Mouse (Mus musculus) embryonic facial prominence, embryonic 12.5 days (tissue): Measurements from ENCODE around the gene Atp11b. TPM values are rescaled to one million over a fixed set of nuclear protein-coding genes. Genes with fewer than 3 reads are reported as not detected.

Experiments used
- ATAC-seq: fragments of 200-750 bp; cut with Nextera tagmentation; 2 replicates; pipeline ENCODE4 v1.8.0; 2017; ENCODE audit not compliant: insufficient number of reproducible peaks, insufficient read depth, low FRiP score, low TSS enrichment
- H3K27ac ChIP-seq: fragments of 300-500 bp; sonication (generic); 2 replicates; pipeline ENCODE4 v1.5.1; 2016; ENCODE audit warnings: mild to moderate bottlenecking
- H3K27me3 ChIP-seq: fragments of 300-500 bp; sonication (generic); 2 replicates; pipeline ENCODE4 v1.6.1; 2016; ENCODE audit warnings: mild to moderate bottlenecking, moderate library complexity
- H3K36me3 ChIP-seq: fragments of 300-500 bp; sonication (generic); 2 replicates; pipeline ENCODE4 v1.6.1; 2016; ENCODE audit warnings: mild to moderate bottlenecking
- H3K4me1 ChIP-seq: fragments of 300-500 bp; sonication (generic); 2 replicates; pipeline ENCODE4 v1.6.1; 2016
- H3K4me2 ChIP-seq: fragments of 300-500 bp; sonication (generic); replicated peaks from 2 replicates; pipeline ENCODE4 v1.6.1; 2016; ENCODE audit warnings: mild to moderate bottlenecking, moderate library complexity
- H3K4me3 ChIP-seq: fragments of 300-500 bp; sonication (generic); 2 replicates; pipeline ENCODE4 v1.5.1; 2016; ENCODE audit warnings: mild to moderate bottlenecking
- H3K9ac ChIP-seq: fragments of 300-500 bp; sonication (generic); 2 replicates; pipeline ENCODE4 v1.6.1; 2016; ENCODE audit warnings: mild to moderate bottlenecking, moderate library complexity
- H3K9me3 ChIP-seq: fragments of 300-500 bp; sonication (generic); 2 replicates; pipeline ENCODE4 v1.6.1; 2016; ENCODE audit warnings: mild to moderate bottlenecking, moderate library complexity
- WGBS: fragments of 180-500 bp; shearing (Covaris S2); methylation state at CpG from one replicate; pipeline ENCODE4 v1.1.7; 2016; 5-methylcytosine and 5-hydroxymethylcytosine counted together
- polyA plus RNA-seq: library from polyadenylated mRNA; unstranded; fragments of >200 nt; fragmentation: Nextera tagmentation; extraction: Ambion mirVana; gene quantifications from 2 replicates; pipeline ENCODE4 v1.2.1, GENCODE M21; 2016

Gene Atp11b
- polyA plus RNA-seq, 1 experiment from 2014 or later: 38.3 TPM

DNA sequence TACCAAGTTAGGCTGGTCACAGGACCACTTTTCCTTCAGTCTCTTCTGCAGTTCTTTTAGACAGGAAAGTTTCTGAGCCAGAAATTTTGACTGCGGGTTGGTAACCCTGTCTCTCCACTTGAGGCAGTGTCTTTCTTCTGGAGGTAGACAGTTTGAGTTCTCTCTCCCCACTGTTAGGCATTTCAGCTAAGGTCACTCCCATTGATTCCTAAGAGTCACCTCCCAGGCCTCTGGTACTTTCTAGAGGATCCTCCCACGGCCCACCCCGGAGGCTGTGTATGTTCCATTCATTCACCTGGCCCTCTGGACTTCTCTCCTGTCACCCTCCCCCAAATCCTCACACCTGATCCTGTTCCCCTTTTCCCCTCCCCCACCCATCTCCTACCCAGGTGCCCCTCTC, 68.1 kb downstream of the Atp11b start:
- WGBS: 95% methylated on average over 3 of the region's 3 CpGs
- H3K9me3 ChIP-seq: no peaks in the 10 kb centered on the region

GRCm38 (mm10) chr3:35849326-35849725, 95.4 kb downstream of the Atp11b start:
- Histone ChIP-seq H3K27ac (no peak overlapping the region), H3K4me1 (no peaks in the 10 kb centered on the region), H3K9me3 (no peaks in the 10 kb centered on the region), H3K4me2 (no peak overlapping the region), H3K36me3 (0 out of 2 replicates have a peak, but pooled peaks cover 4% of the 10 kb centered on the region), H3K9ac (no peak overlapping the region), H3K27me3 (no peaks in the 10 kb centered on the region), H3K4me3 (no peak overlapping the region)
- no peak for ATAC-seq
- 94% methylated on average over 9 of the region's 9 CpGs for WGBS

More for the DNA sequence above, 68.1 kb downstream of the Atp11b start:
- no peak overlapping the region for H3K4me3 ChIP-seq
- H3K4me1 ChIP-seq: no peaks in the 10 kb centered on the region
- H3K9ac ChIP-seq: no peak overlapping the region
- peaks cover 20% of the 10 kb centered on the region for H3K36me3 ChIP-seq
- no peak for ATAC-seq
- no peaks in the 10 kb centered on the region for H3K27me3 ChIP-seq
- no peak overlapping the region for H3K27ac ChIP-seq
- no peak overlapping the region for H3K4me2 ChIP-seq

GRCm38 (mm10) chr3:35883267-35883666, 129.4 kb downstream of the Atp11b start:
- Histone ChIP-seq H3K9ac (no peak overlapping the region), H3K4me3 (no peak overlapping the region), H3K9me3 (no peaks in the 10 kb centered on the region), H3K27ac (no peak overlapping the region), H3K4me1 (no peaks in the 10 kb centered on the region), H3K4me2 (no peak overlapping the region), H3K27me3 (no peaks in the 10 kb centered on the region), H3K36me3 (no peaks in the 10 kb centered on the region)
- no peak for ATAC-seq

DNA sequence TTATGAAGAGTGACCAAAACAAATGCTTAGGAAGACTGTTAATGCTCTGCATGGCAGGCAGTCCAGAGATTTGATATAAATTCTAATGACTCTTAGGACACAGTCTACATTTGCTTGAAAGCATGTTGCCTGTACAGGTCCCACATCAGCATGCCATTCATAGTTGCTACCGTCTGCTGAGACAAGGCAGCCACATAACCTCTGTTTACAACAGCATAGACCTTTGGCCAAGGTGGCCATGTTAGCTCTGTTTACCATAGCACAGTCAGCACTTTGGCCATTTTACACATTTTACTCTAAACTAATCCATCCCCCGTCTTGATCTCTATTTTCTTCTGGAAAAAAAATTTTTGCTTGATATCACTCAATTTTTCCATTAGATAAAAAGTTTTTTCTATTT, 135.6 kb downstream of the Atp11b start:
- Histone ChIP-seq H3K27ac (no peak overlapping the region), H3K9ac (no peak overlapping the region), H3K9me3 (no peaks in the 10 kb centered on the region), H3K4me1 (no peaks in the 10 kb centered on the region), H3K27me3 (no peaks in the 10 kb centered on the region), H3K36me3 (peaks cover 11% of the 10 kb centered on the region), H3K4me2 (no peak overlapping the region), H3K4me3 (no peak overlapping the region)
- WGBS: 93% methylated on average over 2 of the region's 2 CpGs
- ATAC-seq: no peak

DNA sequence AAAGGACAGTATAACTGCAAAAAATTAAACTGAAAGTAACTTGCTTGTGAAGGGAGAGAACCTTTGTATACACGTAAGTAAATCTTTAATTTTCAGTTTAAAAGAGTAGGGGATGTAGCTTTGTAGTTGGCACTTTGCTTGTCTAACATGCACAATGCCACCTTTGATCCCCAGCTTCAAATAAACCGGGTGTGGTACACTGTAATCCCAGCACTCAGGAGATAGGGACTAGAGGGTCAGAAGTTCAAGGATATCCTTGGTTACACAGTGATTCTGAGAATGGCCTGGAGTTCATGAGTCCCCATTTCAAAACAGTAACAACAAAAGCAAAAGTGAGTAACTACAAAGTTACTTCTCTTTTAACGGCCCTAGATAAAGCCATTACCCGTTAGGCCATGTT, 137.2 kb downstream of the Atp11b start:
- no peak overlapping the region for H3K4me2 ChIP-seq
- 92% methylated on average over 4 of the region's 4 CpGs for WGBS
- H3K27ac ChIP-seq: no peak overlapping the region
- H3K4me1 ChIP-seq: no peaks in the 10 kb centered on the region
- no peaks in the 10 kb centered on the region for H3K27me3 ChIP-seq
- H3K9ac ChIP-seq: no peak overlapping the region
- no peak for ATAC-seq
- no peaks in the 10 kb centered on the region for H3K9me3 ChIP-seq
- H3K36me3 ChIP-seq: peaks cover 14% of the 10 kb centered on the region
- H3K4me3 ChIP-seq: no peak overlapping the region

DNA sequence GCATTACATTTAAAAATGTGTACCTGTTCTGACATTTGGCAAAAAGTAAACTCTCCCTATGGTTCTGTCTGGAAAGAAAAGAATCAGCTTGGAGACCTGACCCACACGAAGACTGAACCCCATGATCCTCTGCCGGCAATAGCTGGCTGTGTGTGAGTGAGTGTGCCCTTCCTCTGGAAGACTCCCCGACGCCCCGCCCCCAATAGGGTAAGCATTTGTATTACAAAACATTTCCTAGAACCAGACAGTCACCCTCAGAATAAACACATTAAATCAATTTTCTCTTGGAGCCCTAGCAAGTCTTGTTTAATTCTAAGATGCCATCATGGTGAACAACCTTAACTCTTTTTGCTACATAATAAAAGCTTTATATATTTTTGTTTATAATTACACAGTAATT, 139.2 kb downstream of the Atp11b start:
- no peaks in the 10 kb centered on the region for H3K27me3 ChIP-seq
- no peaks in the 10 kb centered on the region for H3K4me1 ChIP-seq
- H3K9me3 ChIP-seq: no peaks in the 10 kb centered on the region
- no peak overlapping the region for H3K4me2 ChIP-seq
- WGBS: 84% methylated on average over 5 of the region's 5 CpGs
- ATAC-seq: no peak
- H3K4me3 ChIP-seq: no peak overlapping the region
- no peak overlapping the region for H3K9ac ChIP-seq
- H3K36me3 ChIP-seq: peaks cover 14% of the 10 kb centered on the region
- no peak overlapping the region for H3K27ac ChIP-seq

- WGBS: 85% methylated on average over 2 of the region's 2 CpGs
- Histone ChIP-seq H3K4me1 (no peaks in the 10 kb centered on the region), H3K9ac (no peak overlapping the region), H3K27ac (no peak overlapping the region), H3K4me2 (no peak overlapping the region), H3K4me3 (no peak overlapping the region), H3K27me3 (no peaks in the 10 kb centered on the region), H3K36me3 (peaks cover 14% of the 10 kb centered on the region; the same call in 1 of the 2 replicates), H3K9me3 (no peaks in the 10 kb centered on the region)
- ATAC-seq: no peak
Measured at GRCm38 (mm10) chr3:35897900-35898299, 144.0 kb downstream of the Atp11b start.

DNA sequence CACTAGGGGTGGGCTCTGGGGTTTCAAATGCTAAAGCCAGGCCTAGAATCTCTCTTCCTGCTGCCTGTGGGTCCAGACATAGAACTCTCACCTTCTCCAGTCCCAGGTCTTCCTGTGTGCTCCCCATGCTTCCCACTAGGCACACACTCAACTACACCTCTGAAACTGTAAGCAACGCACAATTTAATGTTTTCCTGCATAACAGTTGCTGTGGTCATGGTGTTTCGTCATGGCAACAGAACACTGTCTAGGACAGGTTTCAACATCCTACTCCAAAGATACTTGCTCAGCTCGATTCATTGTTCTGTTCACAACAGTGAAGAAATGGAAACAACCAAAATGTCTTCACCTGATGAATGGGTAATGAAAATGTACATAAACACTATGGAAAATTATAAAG, 145.2 kb downstream of the Atp11b start:
- no peaks in the 10 kb centered on the region for H3K27me3 ChIP-seq
- H3K9me3 ChIP-seq: no peaks in the 10 kb centered on the region
- no peak overlapping the region for H3K9ac ChIP-seq
- no peak overlapping the region for H3K27ac ChIP-seq
- ATAC-seq: no peak
- no peak overlapping the region for H3K4me3 ChIP-seq
- 91% methylated on average over 3 of the region's 3 CpGs for WGBS
- no peak overlapping the region for H3K4me2 ChIP-seq
- peaks cover 14% of the 10 kb centered on the region for H3K36me3 ChIP-seq
- H3K4me1 ChIP-seq: no peaks in the 10 kb centered on the region

DNA sequence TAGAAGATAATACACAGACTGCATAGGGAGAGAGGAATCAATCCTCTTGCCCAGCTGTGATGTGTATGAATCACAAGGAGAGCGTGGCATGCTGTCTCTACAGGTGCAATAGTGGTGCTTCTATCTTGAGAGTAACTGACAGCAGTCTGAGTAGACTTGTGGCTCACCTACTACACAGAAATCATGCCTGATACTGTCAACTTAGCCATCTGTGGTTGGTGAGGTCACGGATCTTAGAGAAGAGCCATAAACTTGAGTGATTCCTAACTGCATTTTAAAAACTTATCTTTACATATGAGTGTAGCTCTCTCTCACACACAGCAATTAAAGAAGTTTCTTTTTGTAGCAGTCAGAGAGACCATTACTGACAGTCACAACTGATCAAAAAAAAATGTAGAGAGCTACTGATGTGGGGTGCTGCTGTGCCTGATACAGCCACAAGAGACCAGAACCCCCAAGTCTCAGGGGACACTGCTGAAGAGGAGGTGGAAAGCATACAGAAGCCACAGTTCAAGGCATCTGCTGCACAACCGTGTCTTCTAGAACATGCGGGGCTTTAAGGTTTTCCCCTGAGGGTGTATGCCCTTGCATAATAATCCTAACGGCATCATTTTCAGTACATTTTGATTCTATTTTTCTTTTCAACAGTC, 146.8 kb downstream of the Atp11b start:
- WGBS: 87% methylated on average over 5 of the region's 5 CpGs
- no peak overlapping the region for H3K4me2 ChIP-seq

More for the DNA sequence above, 146.8 kb downstream of the Atp11b start:
- no peaks in the 10 kb centered on the region for H3K9me3 ChIP-seq
- no peak overlapping the region for H3K9ac ChIP-seq
- no peak overlapping the region for H3K27ac ChIP-seq
- peaks cover 18% of the 10 kb centered on the region for H3K36me3 ChIP-seq
- no peaks in the 10 kb centered on the region for H3K27me3 ChIP-seq
- no peak for ATAC-seq
- no peak overlapping the region for H3K4me3 ChIP-seq
- no peaks in the 10 kb centered on the region for H3K4me1 ChIP-seq

Other genes with a start within 250 kb of the Atp11b start
- 92.8 and 103 TPM in 2 replicates for gene Dcun1d1, start 183.3 kb downstream of the Atp11b start, polyA plus RNA-seq
- 39.0 and 43.1 TPM in 2 replicates for gene Mccc1, start 246.6 kb downstream of the Atp11b start, polyA plus RNA-seq